Mouse (Mus musculus) neural tube, embryonic 11.5 days (tissue): ENCODE data around the gene Rasgef1b. TPM values are rescaled to one million over a fixed set of nuclear protein-coding genes. Genes with fewer than 3 reads are reported as not detected.

Source experiments
- ATAC-seq: fragments of 200-750 bp; cut with Nextera tagmentation; 2 replicates; pipeline ENCODE4 v1.8.0; 2017; ENCODE audit warnings: moderate number of reproducible peaks, mild to moderate bottlenecking, moderate TSS enrichment, moderate library complexity; ENCODE audit not compliant: insufficient read depth, low FRiP score, low TSS enrichment
- DNase-seq: peaks from one replicate; pipeline ENCODE4 v3.0.0-alpha.2; 2015; ENCODE audit warnings: low spot score
- H3K27ac ChIP-seq: fragments of 300-500 bp; sonication (generic); 2 replicates; pipeline ENCODE4 v1.5.1; 2014; ENCODE audit warnings: low read depth, mild to moderate bottlenecking, low read length
- H3K27me3 ChIP-seq: fragments of 300-500 bp; sonication (generic); 2 replicates; pipeline ENCODE4 v1.6.1; 2014; ENCODE audit warnings: mild to moderate bottlenecking, low read length, mixed read lengths; ENCODE audit not compliant: control insufficient read depth, insufficient read depth
- H3K36me3 ChIP-seq: fragments of 300-500 bp; sonication (generic); 2 replicates; pipeline ENCODE4 v1.6.1; 2014; ENCODE audit warnings: mild to moderate bottlenecking, low read length, moderate library complexity, mixed read lengths; ENCODE audit not compliant: control insufficient read depth, insufficient read depth
- H3K4me1 ChIP-seq: fragments of 300-500 bp; sonication (generic); 2 replicates; pipeline ENCODE4 v1.6.1; 2014; ENCODE audit warnings: low read length, mixed read lengths; ENCODE audit not compliant: control insufficient read depth, insufficient read depth
- H3K4me2 ChIP-seq: fragments of 300-500 bp; sonication (generic); 2 replicates; pipeline ENCODE4 v1.6.1; 2014; ENCODE audit warnings: low read depth, mild to moderate bottlenecking, moderate library complexity
- H3K4me3 ChIP-seq: fragments of 300-500 bp; sonication (generic); 2 replicates; pipeline ENCODE4 v1.5.1; 2014; ENCODE audit warnings: low read depth, low read length
- H3K9ac ChIP-seq: fragments of 300-500 bp; sonication (generic); 2 replicates; pipeline ENCODE4 v1.6.1; 2014; ENCODE audit warnings: mild to moderate bottlenecking, low read length
- H3K9me3 ChIP-seq: fragments of 300-500 bp; sonication (generic); 2 replicates; pipeline ENCODE4 v1.6.1; 2016; ENCODE audit warnings: low read length; ENCODE audit not compliant: control insufficient read depth
- WGBS: fragments of 180-500 bp; shearing (Covaris S2); extraction: QIAGEN DNeasy Blood & Tissue Kit; methylation state at CpG from one replicate; pipeline ENCODE4 v1.1.7; 2014; 5-methylcytosine and 5-hydroxymethylcytosine counted together
- polyA plus RNA-seq: library from polyadenylated mRNA; unstranded; fragments of >200 nt; fragmentation: Nextera tagmentation; extraction: Ambion mirVana; gene quantifications from 2 replicates; pipeline ENCODE4 v1.2.1, GENCODE M21; 2014

The Rasgef1b gene
- polyA plus RNA-seq, 1 experiment from 2014 or later, result 20.7 TPM

- no peak for ATAC-seq
- Histone ChIP-seq H3K4me3 (no peak overlapping the region), H3K27ac (no peak overlapping the region), H3K4me2 (no peak overlapping the region), H3K36me3 (no peaks in the 10 kb centered on the region), H3K4me1 (no peaks in the 10 kb centered on the region), H3K9me3 (no peaks in the 10 kb centered on the region), H3K9ac (no peak overlapping the region), H3K27me3 (no peaks in the 10 kb centered on the region)
- no peak for DNase-seq
- 86% methylated on average over 9 of the region's 9 CpGs for WGBS
Observed at GRCm38 (mm10) chr5:99502681-99503080, 226.2 kb downstream of the Rasgef1b start.

GRCm38 (mm10) chr5:99499404-99500089 is 229.3 kb downstream of the Rasgef1b start:
- no peaks in the 10 kb centered on the region for H3K27me3 ChIP-seq
- H3K9me3 ChIP-seq, result no peaks in the 10 kb centered on the region
- no peak overlapping the region for H3K4me2 ChIP-seq
- H3K4me3 ChIP-seq, result no peak overlapping the region
- no peak overlapping the region for H3K9ac ChIP-seq
- DNase-seq (no peak), ATAC-seq (no peak)
- H3K36me3 ChIP-seq, result no peaks in the 10 kb centered on the region
- no peak overlapping the region for H3K27ac ChIP-seq
- WGBS, result 92% methylated on average over 7 of the region's 7 CpGs
- H3K4me1 ChIP-seq, result peaks cover 3% of the 10 kb centered on the region; the same call in 1 of the 2 replicates

GRCm38 (mm10) chr5:99497856-99498255 is 231.0 kb downstream of the Rasgef1b start:
- WGBS, result 73% methylated on average over 11 of the region's 11 CpGs
- Histone ChIP-seq H3K27me3 (no peaks in the 10 kb centered on the region), H3K9ac (no peak overlapping the region)

GRCm38 (mm10) chr5:99496931-99497782 is 231.7 kb downstream of the Rasgef1b start:
- peaks cover 3% of the 10 kb centered on the region; the same call in 1 of the 2 replicates for H3K4me1 ChIP-seq
- H3K4me2 ChIP-seq, result no peak overlapping the region
- no peaks in the 10 kb centered on the region for H3K27me3 ChIP-seq
- no peak overlapping the region for H3K27ac ChIP-seq
- ATAC-seq (no peak), DNase-seq (no peak)
- H3K36me3 ChIP-seq, result no peaks in the 10 kb centered on the region
- WGBS, result 51% methylated on average over 9 of the region's 9 CpGs
- H3K9me3 ChIP-seq, result no peaks in the 10 kb centered on the region
- H3K9ac ChIP-seq, result no peak overlapping the region
- no peak overlapping the region for H3K4me3 ChIP-seq

More at GRCm38 (mm10) chr5:99497856-99498255, 231.0 kb downstream of the Rasgef1b start:
- H3K27ac ChIP-seq, result no peak overlapping the region
- peaks cover 3% of the 10 kb centered on the region; the same call in 1 of the 2 replicates for H3K4me1 ChIP-seq
- DNase-seq (no peak), ATAC-seq (no peak)
- H3K4me3 ChIP-seq, result no peak overlapping the region
- no peaks in the 10 kb centered on the region for H3K36me3 ChIP-seq
- H3K9me3 ChIP-seq, result no peaks in the 10 kb centered on the region
- H3K4me2 ChIP-seq, result no peak overlapping the region

- ATAC-seq (no peak), DNase-seq (no peak)
- H3K4me1 ChIP-seq, result peaks cover 3% of the 10 kb centered on the region; the same call in 1 of the 2 replicates
- no peak overlapping the region for H3K9ac ChIP-seq
- H3K27me3 ChIP-seq, result no peaks in the 10 kb centered on the region
- H3K4me3 ChIP-seq, result no peak overlapping the region
- H3K9me3 ChIP-seq, result no peaks in the 10 kb centered on the region
- no peak overlapping the region for H3K27ac ChIP-seq
- H3K4me2 ChIP-seq, result no peak overlapping the region
- no peaks in the 10 kb centered on the region for H3K36me3 ChIP-seq
- WGBS, result 21% methylated on average over 1 of the region's 1 CpGs
Observed at GRCm38 (mm10) chr5:99496157-99496453, 232.8 kb downstream of the Rasgef1b start.

GRCm38 (mm10) chr5:99495354-99496156 is 233.3 kb downstream of the Rasgef1b start:
- no peaks in the 10 kb centered on the region for H3K36me3 ChIP-seq
- DNase-seq, result no peak
- 59% methylated on average over 10 of the region's 10 CpGs for WGBS
- no peak overlapping the region for H3K9ac ChIP-seq
- no peak for ATAC-seq
- H3K9me3 ChIP-seq, result no peaks in the 10 kb centered on the region
- H3K4me3 ChIP-seq, result no peak overlapping the region
- no peaks in the 10 kb centered on the region for H3K27me3 ChIP-seq
- no peak overlapping the region for H3K27ac ChIP-seq
- no peak overlapping the region for H3K4me2 ChIP-seq
- H3K4me1 ChIP-seq, result peaks cover 3% of the 10 kb centered on the region; the same call in 1 of the 2 replicates

GRCm38 (mm10) chr5:99493861-99494260 is 235.0 kb downstream of the Rasgef1b start:
- Histone ChIP-seq H3K36me3 (no peaks in the 10 kb centered on the region), H3K9ac (no peak overlapping the region), H3K27me3 (no peaks in the 10 kb centered on the region), H3K27ac (no peak overlapping the region), H3K4me3 (no peak overlapping the region), H3K4me2 (no peak overlapping the region), H3K4me1 (peaks cover 3% of the 10 kb centered on the region; the same call in 1 of the 2 replicates), H3K9me3 (no peaks in the 10 kb centered on the region)
- no peak for ATAC-seq
- 78% methylated on average over 9 of the region's 9 CpGs for WGBS
- DNase-seq, result no peak

- H3K4me3 ChIP-seq, result no peak overlapping the region
- no peak overlapping the region for H3K4me2 ChIP-seq
- 89% methylated on average over 3 of the region's 3 CpGs for WGBS
Observed at GRCm38 (mm10) chr5:99493017-99493416, 235.8 kb downstream of the Rasgef1b start.

More at GRCm38 (mm10) chr5:99493017-99493416, 235.8 kb downstream of the Rasgef1b start:
- Histone ChIP-seq H3K27me3 (no peaks in the 10 kb centered on the region), H3K36me3 (no peaks in the 10 kb centered on the region), H3K4me1 (peaks cover 3% of the 10 kb centered on the region; the same call in 1 of the 2 replicates), H3K9ac (no peak overlapping the region), H3K27ac (no peak overlapping the region), H3K9me3 (no peaks in the 10 kb centered on the region)
- ATAC-seq, result no peak
- DNase-seq, result no peak
